ENCODE assay signal across 9 mouse cellular contexts in genomic region chr4:57320606-57321327, GRCm38 (mm10). TPM values are rescaled to one million over a fixed set of nuclear protein-coding genes. Genes with fewer than 3 reads are reported as not detected.
DNase-seq lines count a peak whose midpoint lies in the region; ATAC-seq and TF ChIP-seq lines count a peak whose summit lies in the region.
"Had no signal": no experiment of that assay in that cellular context is flagged by ENCODE, and none has a peak within 500 bp of the region (broad histone marks: within the 10 kb centered on the region; RNA-seq: fewer than 3 reads in every experiment).

No protein-coding gene starts in this region.

- ATAC-seq in heart, embryonic 14.5 days (ENCODE audit: insufficient number of reproducible peaks, insufficient read depth, low FRiP score, low read depth): no peak
- no peak for ATAC-seq in erythroid progenitor cell, adult 5-6 weeks (replicated peaks; ENCODE audit: low FRiP score, poor library complexity, severe bottlenecking)

- H3ac ChIP-seq in myocyte (ENCODE audit: control insufficient read depth, insufficient read length): no peak overlapping the region

- H3K9me3 ChIP-seq in heart, embryonic 14.5 days (ENCODE audit: control insufficient read depth, low read length): no peaks in the 10 kb centered on the region

- H3K4me3 ChIP-seq in heart, embryonic 14.5 days (ENCODE audit: control insufficient read depth in 1 of 2, insufficient read depth in 1 of 2, low read depth in 1 of 2, low read length in 2 of 2): no peak overlapping the region
- no peak overlapping the region for H3K4me3 ChIP-seq in myocyte

- 30% methylated on average over 23 of the region's 23 CpGs for WGBS in heart, embryonic 14.5 days

- no peaks in the 10 kb centered on the region for H3K79me2 ChIP-seq in myocyte (ENCODE audit: control insufficient read depth, insufficient read depth)

- H3K4me1 ChIP-seq in heart, embryonic 14.5 days (ENCODE audit: control insufficient read depth in 2 of 2, insufficient read depth in 2 of 2, low read length in 2 of 2): peaks cover 10% of the 10 kb centered on the region in 2 experiments

- H3K27ac ChIP-seq in heart, embryonic 14.5 days (replicated peaks in 1 of 2; ENCODE audit: control insufficient read depth in 1 of 2, insufficient read depth in 1 of 2, low read depth in 2 of 2, low read length in 2 of 2): no peak overlapping the region

- peaks cover 13% of the 10 kb centered on the region; the same call in 1 of the 2 replicates for H3K27me3 ChIP-seq in heart, embryonic 14.5 days (ENCODE audit: control insufficient read depth, insufficient read depth, low read length)
- H3K27me3 ChIP-seq in myocyte (ENCODE audit: control insufficient read depth, insufficient read depth, insufficient read length): no peaks in the 10 kb centered on the region

- DNase-seq in cerebellum, adult 9-10 months: peak; percentile 57
- DNase-seq in cerebellum, adult 9-11 months: no peak
- DNase-seq in right cerebral cortex, postnatal 10 days (ENCODE audit: low spot score in 2 of 2): peak; percentile 48 to 65
- DNase-seq in right cerebral cortex, adult 18-20 months: no peak
- peak; percentile 56 to 60 for DNase-seq in layer of hippocampus, postnatal 14 days (ENCODE audit: low spot score in 2 of 2)

- 0 out of 2 replicates have a peak overlapping the region, but pooled peaks have one; percentile 8 for H3K9ac ChIP-seq in heart, embryonic 14.5 days (ENCODE audit: low read length)

- H3K36me3 ChIP-seq in heart, embryonic 14.5 days (ENCODE audit: control insufficient read depth, insufficient read depth, low read length): no peaks in the 10 kb centered on the region
- H3K36me3 ChIP-seq in myocyte (ENCODE audit: control insufficient read depth, insufficient read depth): no peaks in the 10 kb centered on the region
- H3K36me3 ChIP-seq: G1E had no signal

- H3K4me2 ChIP-seq in heart, embryonic 14.5 days (ENCODE audit: low read length): peak overlapping the region; percentile 43
- H3K4me2 ChIP-seq in myocyte (ENCODE audit: low read depth): peak overlapping the region; percentile 35

- TF ChIP-seq POLR2A in myocyte (IDR thresholded peaks at IDR 0.05; ENCODE audit: insufficient read length, low read depth): no peak

TF ChIP-seq in myocyte, 11 proteins besides CTCF, POLR2A, EP300 and RAD21:
- TF ChIP-seq REST (IDR thresholded peaks at IDR 0.05; ENCODE audit: insufficient read depth, insufficient read length): no peak
- no peak for TF ChIP-seq TCF3 (IDR thresholded peaks at IDR 0.05; ENCODE audit: insufficient read length, low read depth)
- TF ChIP-seq MYOD1 (IDR thresholded peaks at IDR 0.05; ENCODE audit: control insufficient read depth in 1 of 3, insufficient read length in 2 of 3, low read depth in 2 of 3): no peak
- no peak for TF ChIP-seq SRF (IDR thresholded peaks at IDR 0.05; ENCODE audit: control insufficient read depth, insufficient read length, low read depth)
- no peak for TF ChIP-seq TCF12 (IDR thresholded peaks at IDR 0.05; ENCODE audit: insufficient read depth, poor library complexity, severe bottlenecking)
- TF ChIP-seq POLR2AphosphoS2 (IDR thresholded peaks at IDR 0.05; ENCODE audit: insufficient read length, low read depth): no peak
- TF ChIP-seq E2F4 (IDR thresholded peaks at IDR 0.05; ENCODE audit: insufficient read depth): no peak
- TF ChIP-seq MAX (IDR thresholded peaks at IDR 0.05; ENCODE audit: low read depth): no peak
- no peak for TF ChIP-seq MYOG (IDR thresholded peaks at IDR 0.05; ENCODE audit: control insufficient read depth in 1 of 3, insufficient read depth in 1 of 3, insufficient read length in 2 of 3, low read depth in 2 of 3)
- no peak for TF ChIP-seq USF1 (IDR thresholded peaks at IDR 0.05; ENCODE audit: low read depth)
- no peak for TF ChIP-seq CEBPB (IDR thresholded peaks at IDR 0.05; ENCODE audit: insufficient read depth, poor library complexity, severe bottlenecking)

RNA-seq across cellular contexts. Expression of gene Ptpn3, which starts 19.1 kb away (rescaled TPM):
- 3.3 and 3.8 TPM in 2 replicates for polyA plus RNA-seq in heart, embryonic 14.5 days (2014; fragmentation: Nextera tagmentation; extraction: Ambion mirVana)
- 10 to 100 TPM; 60.3 to 62.6 TPM for total RNA-seq in layer of hippocampus, postnatal 14 days (2021)
- 3.1 TPM for polyA plus RNA-seq in myocyte (2012; fragmentation: generic; extraction: Trizol)
- total RNA-seq in erythroid progenitor cell, adult 5-6 weeks (2015; ENCODE audit: low replicate concordance): 4.7 TPM in 1 of 2 replicates, not detected in the other
- 0.26 and 1.4 TPM in 2 replicates for total RNA-seq in erythroid progenitor cell, adult 5-6 weeks (2017; ENCODE audit: low replicate concordance)
- polyA plus RNA-seq: G1E had no signal

Comparison
In these comparisons a context has a peak if more than half of its experiments do, and no peak if none do; other contexts are left out.
1. DNase-seq: peak in cerebellum, adult 9-10 months (single experiment), right cerebral cortex, postnatal 10 days (2 of 2) and layer of hippocampus, postnatal 14 days (2 of 2); none in cerebellum, adult 9-11 months (single experiment) and right cerebral cortex, adult 18-20 months (single experiment).
2. RNA of gene Ptpn3, which starts 19.1 kb away (total RNA-seq): 60.3 to 62.6 TPM in layer of hippocampus, postnatal 14 days; 0.26 to 4.7 TPM in erythroid progenitor cell, adult 5-6 weeks; every median in the first group is over 10 times any median in the second.